Mouse (Mus musculus) embryonic facial prominence, embryonic 14.5 days (tissue): ENCODE results near the gene Ipo9. TPM values are rescaled to one million over a fixed set of nuclear protein-coding genes. Genes with fewer than 3 reads are reported as not detected.

Experiments
- ATAC-seq: fragments of 200-750 bp; cut with Nextera tagmentation; 2 replicates; pipeline ENCODE4 v1.8.0; 2017; ENCODE audit warnings: low read depth, moderate number of reproducible peaks, moderate TSS enrichment
- DNase-seq: peaks from one replicate; pipeline ENCODE4 v3.0.0-alpha.2; 2015; ENCODE audit warnings: low spot score
- H3K27ac ChIP-seq: fragments of 300-500 bp; sonication (generic); replicated peaks from 2 replicates; pipeline ENCODE4 v1.5.1; 2014; ENCODE audit warnings: low read depth, mild to moderate bottlenecking, low read length, moderate library complexity
- H3K27me3 ChIP-seq: fragments of 300-500 bp; sonication (generic); replicated peaks from 2 replicates; pipeline ENCODE4 v1.6.1; 2014; ENCODE audit warnings: low read length; ENCODE audit not compliant: control insufficient read depth, insufficient read depth
- H3K36me3 ChIP-seq: fragments of 300-500 bp; sonication (generic); 2 replicates; pipeline ENCODE4 v1.6.1; 2014; ENCODE audit warnings: low read length, mixed read lengths; ENCODE audit not compliant: control insufficient read depth, insufficient read depth
- H3K4me1 ChIP-seq: fragments of 300-500 bp; sonication (generic); 2 replicates; pipeline ENCODE4 v1.6.1; 2014; ENCODE audit warnings: antibody characterized with exemption, low read length; ENCODE audit not compliant: control insufficient read depth, insufficient read depth
- H3K4me2 ChIP-seq: fragments of 300-500 bp; sonication (generic); 2 replicates; pipeline ENCODE4 v1.6.1; 2014; ENCODE audit warnings: low read depth, mild to moderate bottlenecking, low read length, moderate library complexity, mixed read lengths
- H3K4me3 ChIP-seq: fragments of 300-500 bp; sonication (generic); 2 replicates; pipeline ENCODE4 v1.5.1; 2014; ENCODE audit warnings: low read depth, mild to moderate bottlenecking, low read length
- H3K9ac ChIP-seq: fragments of 300-500 bp; sonication (generic); 2 replicates; pipeline ENCODE4 v1.6.1; 2014; ENCODE audit warnings: low read depth, mild to moderate bottlenecking, low read length, moderate library complexity, mixed read lengths
- H3K9me3 ChIP-seq: fragments of 300-500 bp; sonication (generic); 2 replicates; pipeline ENCODE4 v1.6.1; 2016; ENCODE audit warnings: low read length; ENCODE audit not compliant: control insufficient read depth
- WGBS: fragments of 180-500 bp; shearing (Covaris S2); extraction: QIAGEN DNeasy Blood & Tissue Kit; methylation state at CpG from one replicate; pipeline ENCODE4 v1.1.7; 2014; 5-methylcytosine and 5-hydroxymethylcytosine counted together
- polyA plus RNA-seq: library from polyadenylated mRNA; unstranded; fragments of >200 nt; fragmentation: Nextera tagmentation; extraction: Ambion mirVana; gene quantifications from 2 replicates; pipeline ENCODE4 v1.2.1, GENCODE M21; 2014

Ipo9 gene
- 103 and 108 TPM in 2 replicates for polyA plus RNA-seq

DNA sequence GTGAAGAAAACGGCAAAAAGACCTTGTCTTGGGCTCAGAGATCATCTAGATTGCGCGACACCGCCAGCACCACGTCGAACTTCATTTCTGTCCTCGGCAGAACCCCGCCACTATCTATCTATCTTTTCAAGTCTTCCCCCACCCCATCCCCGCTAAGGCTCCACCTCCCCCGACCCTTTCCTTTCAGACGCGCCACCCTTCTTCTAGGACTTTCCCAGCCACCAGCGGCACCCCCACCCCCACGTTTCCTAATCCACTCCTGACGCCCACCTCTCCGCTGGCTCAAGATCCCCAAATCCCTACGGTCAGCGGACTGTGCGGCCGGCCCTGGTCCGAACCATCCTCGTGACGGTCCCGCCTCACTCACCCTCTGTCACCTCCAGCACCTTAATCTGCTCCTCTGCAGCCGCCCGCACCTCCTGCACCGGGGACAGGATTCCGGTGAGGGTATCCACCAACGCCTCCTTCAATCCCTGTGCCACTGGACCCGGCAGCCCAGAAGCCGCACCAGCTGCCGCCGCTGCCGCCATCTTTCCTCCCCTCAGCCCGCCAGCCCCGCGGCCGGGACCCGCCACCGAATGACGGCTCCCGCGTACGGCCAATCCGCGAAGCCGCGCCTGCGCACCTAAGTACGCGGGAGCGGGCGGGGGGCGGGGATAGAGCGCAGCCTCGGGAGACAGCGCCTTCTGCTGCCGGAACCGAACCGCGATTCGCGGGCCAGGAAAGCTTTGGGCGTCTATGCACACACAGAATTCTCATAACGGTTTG is at the start of gene Ipo9:
Ipo9 (minus strand) TSS at position 599 of the 768 bp plus-strand sequence.
- peak within 1 kb of the TSS; percentile 98 for H3K4me3 ChIP-seq
- peaks cover 11% of the 10 kb centered on the region for H3K4me1 ChIP-seq
- peak within 1 kb of the TSS; percentile 88 for H3K27ac ChIP-seq
- H3K9me3 ChIP-seq, result no peaks in the 10 kb centered on the region
- H3K9ac ChIP-seq, result peak within 1 kb of the TSS; percentile 93
- H3K4me2 ChIP-seq, result peak within 1 kb of the TSS; percentile 57
- H3K36me3 ChIP-seq, result peaks cover 20% of the 10 kb centered on the region; the same call in 1 of the 2 replicates
- H3K27me3 ChIP-seq, result no peaks in the 10 kb centered on the region
- peak; percentile 96 for DNase-seq
- ATAC-seq, result peak; percentile 96
- under 1% methylated on average over 46 of the region's 65 CpGs for WGBS

- Histone ChIP-seq H3K9me3 (no peaks in the 10 kb centered on the region), H3K9ac (no peak overlapping the region; the same call in 1 of the 2 replicates), H3K36me3 (peaks cover 20% of the 10 kb centered on the region), H3K4me2 (no peak overlapping the region), H3K27me3 (no peaks in the 10 kb centered on the region), H3K27ac (no peak overlapping the region), H3K4me1 (peaks cover 5% of the 10 kb centered on the region; the same call in 1 of the 2 replicates), H3K4me3 (no peak overlapping the region)
- no peak for DNase-seq
- no peak for ATAC-seq
- WGBS, result 74% methylated on average over 7 of the region's 7 CpGs
These were observed 45.2 kb upstream of the Ipo9 start for GRCm38 (mm10) chr1:135475571-135475895.

DNA sequence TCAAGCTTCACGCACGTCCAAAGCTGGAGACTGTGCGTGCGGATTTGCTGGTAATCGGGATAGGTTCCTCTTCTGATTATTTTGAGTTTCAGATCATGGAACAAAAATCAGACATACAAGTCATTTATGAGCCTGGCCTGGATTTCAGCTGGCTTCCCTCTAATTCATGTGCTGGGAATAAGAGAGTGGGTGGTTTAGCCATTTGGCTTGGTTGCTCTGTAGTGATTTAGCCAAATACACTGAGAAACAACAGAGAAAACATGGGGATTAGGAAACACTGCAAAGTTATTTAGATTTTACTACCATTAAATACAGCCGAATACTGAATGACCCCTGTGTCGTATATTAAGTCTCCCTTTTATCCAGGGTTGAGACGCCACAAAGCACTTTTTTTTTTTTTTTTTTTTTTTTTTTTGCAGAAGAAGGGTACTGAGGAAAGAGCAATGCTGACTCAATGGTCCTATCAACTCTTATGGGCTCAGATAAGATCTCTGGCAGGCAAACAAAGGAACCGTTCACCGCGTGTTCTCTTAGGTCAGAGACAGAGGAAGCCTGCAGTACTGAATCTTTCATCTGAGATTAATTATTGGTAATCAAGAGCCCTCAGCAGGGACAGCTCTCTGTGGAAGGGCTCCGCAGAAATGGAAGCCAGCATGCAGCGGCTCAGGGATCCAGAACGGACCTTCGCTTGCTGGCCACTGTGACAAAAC is 44.7 kb upstream of the Ipo9 start:
- no peak for ATAC-seq
- no peak overlapping the region; the same call in 1 of the 2 replicates for H3K9ac ChIP-seq
- no peak overlapping the region for H3K27ac ChIP-seq
- H3K4me2 ChIP-seq, result no peak overlapping the region
- no peaks in the 10 kb centered on the region for H3K9me3 ChIP-seq
- peaks cover 26% of the 10 kb centered on the region for H3K36me3 ChIP-seq
- no peaks in the 10 kb centered on the region for H3K27me3 ChIP-seq
- WGBS, result 46% methylated on average over 15 of the region's 15 CpGs
- H3K4me3 ChIP-seq, result no peak overlapping the region
- peaks cover 5% of the 10 kb centered on the region; the same call in 1 of the 2 replicates for H3K4me1 ChIP-seq
- no peak for DNase-seq

GRCm38 (mm10) chr1:135472536-135472935 is 42.2 kb upstream of the Ipo9 start:
- 64% methylated on average over 5 of the region's 5 CpGs for WGBS
- no peak overlapping the region; the same call in 1 of the 2 replicates for H3K9ac ChIP-seq
- H3K27ac ChIP-seq, result no peak overlapping the region
- H3K9me3 ChIP-seq, result no peaks in the 10 kb centered on the region
- H3K27me3 ChIP-seq, result no peaks in the 10 kb centered on the region
- H3K36me3 ChIP-seq, result peaks cover 42% of the 10 kb centered on the region
- H3K4me2 ChIP-seq, result no peak overlapping the region
- H3K4me3 ChIP-seq, result no peak overlapping the region
- DNase-seq (no peak), ATAC-seq (no peak)
- peaks cover 5% of the 10 kb centered on the region; the same call in 1 of the 2 replicates for H3K4me1 ChIP-seq

DNA sequence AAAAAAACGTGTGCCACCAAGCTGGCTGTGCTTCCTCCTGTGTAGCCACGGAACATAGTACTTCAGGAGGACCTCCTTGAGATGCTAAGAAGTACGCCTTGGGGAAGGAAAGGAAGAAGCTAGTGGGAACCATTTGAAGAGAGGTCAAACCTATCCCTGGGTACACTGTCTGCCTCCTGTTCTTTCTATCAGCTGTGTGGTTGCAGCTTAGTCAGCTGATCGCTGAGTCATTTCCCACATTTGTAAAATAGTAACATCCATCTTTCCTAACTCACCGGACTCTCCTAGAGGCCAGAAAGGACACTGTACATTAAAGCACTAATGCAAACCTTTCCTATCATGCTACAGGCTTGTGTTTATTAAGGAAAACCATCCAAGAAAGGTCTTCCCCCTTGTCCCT is 41.4 kb upstream of the Ipo9 start:
- Histone ChIP-seq H3K36me3 (peaks cover 50% of the 10 kb centered on the region), H3K4me3 (no peak overlapping the region), H3K27ac (no peak overlapping the region), H3K4me2 (no peak overlapping the region), H3K9me3 (no peaks in the 10 kb centered on the region), H3K9ac (no peak overlapping the region), H3K27me3 (no peaks in the 10 kb centered on the region), H3K4me1 (peaks cover 5% of the 10 kb centered on the region; the same call in 1 of the 2 replicates)
- no peak for ATAC-seq
- 70% methylated on average over 5 of the region's 5 CpGs for WGBS
- DNase-seq, result no peak

GRCm38 (mm10) chr1:135470546-135470945 is 40.2 kb upstream of the Ipo9 start:
- Histone ChIP-seq H3K36me3 (peaks cover 61% of the 10 kb centered on the region), H3K9ac (no peak overlapping the region), H3K4me1 (peaks cover 5% of the 10 kb centered on the region; the same call in 1 of the 2 replicates), H3K27me3 (no peaks in the 10 kb centered on the region), H3K4me3 (no peak overlapping the region), H3K27ac (no peak overlapping the region), H3K9me3 (no peaks in the 10 kb centered on the region), H3K4me2 (no peak overlapping the region)
- WGBS, result 95% methylated on average over 13 of the region's 13 CpGs
- no peak for ATAC-seq
- no peak for DNase-seq

DNA sequence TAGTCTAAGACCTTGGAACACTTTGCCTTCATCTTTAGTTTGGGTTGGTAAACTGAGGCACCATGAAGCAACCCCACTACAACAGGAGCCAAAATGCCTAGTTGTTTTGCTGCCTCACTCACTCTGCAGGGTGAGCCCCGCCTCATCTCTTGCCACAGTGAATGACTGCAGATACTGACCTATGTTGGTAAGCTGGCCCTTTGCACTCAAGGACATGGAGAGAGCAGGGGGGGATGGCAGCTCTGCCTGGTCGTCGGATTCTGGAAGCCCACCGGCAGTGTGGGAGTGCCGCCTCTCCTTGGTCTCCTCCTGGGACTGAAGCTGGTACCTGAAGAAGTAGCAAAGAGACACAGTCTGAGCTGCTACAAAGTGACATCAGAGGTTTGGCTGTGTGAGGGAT is 37.2 kb upstream of the Ipo9 start:
- H3K27me3 ChIP-seq, result no peaks in the 10 kb centered on the region
- no peak overlapping the region for H3K9ac ChIP-seq
- no peaks in the 10 kb centered on the region for H3K4me1 ChIP-seq
- no peak overlapping the region for H3K27ac ChIP-seq
- H3K9me3 ChIP-seq, result no peaks in the 10 kb centered on the region
- 94% methylated on average over 5 of the region's 5 CpGs for WGBS
- DNase-seq, result no peak
- H3K4me2 ChIP-seq, result no peak overlapping the region
- no peak for ATAC-seq
- H3K36me3 ChIP-seq, result peaks cover 83% of the 10 kb centered on the region
- H3K4me3 ChIP-seq, result no peak overlapping the region

DNA sequence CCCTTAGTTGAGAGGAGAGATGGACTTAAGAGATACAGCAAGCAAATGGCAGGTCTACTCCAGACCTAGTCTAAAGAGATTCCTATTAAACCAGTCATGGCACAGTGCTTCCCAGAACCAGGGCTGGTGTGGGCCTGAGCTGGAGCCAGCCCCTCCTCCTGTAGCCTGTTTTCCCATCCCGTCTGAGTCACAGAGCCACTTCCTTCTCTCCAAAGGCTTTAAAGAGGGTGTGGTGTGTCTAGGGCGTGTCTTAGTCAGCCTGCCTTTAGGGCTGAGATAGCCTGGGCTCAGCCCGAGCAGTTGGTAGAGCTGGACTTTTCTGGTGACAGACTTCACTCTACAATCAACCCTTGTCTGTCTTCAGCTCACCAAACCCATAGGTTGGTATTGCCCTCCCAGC is 36.6 kb upstream of the Ipo9 start:
- no peak for DNase-seq
- Histone ChIP-seq H3K27me3 (no peaks in the 10 kb centered on the region), H3K27ac (no peak overlapping the region), H3K9ac (no peak overlapping the region), H3K4me2 (no peak overlapping the region), H3K36me3 (peaks cover 80% of the 10 kb centered on the region), H3K4me1 (no peaks in the 10 kb centered on the region), H3K4me3 (no peak overlapping the region), H3K9me3 (no peaks in the 10 kb centered on the region)
- 50% methylated on average over 3 of the region's 3 CpGs for WGBS
- no peak for ATAC-seq
